Comparison of ENCODE assay signal across 9 mouse cellular contexts in the genomic region with DNA sequence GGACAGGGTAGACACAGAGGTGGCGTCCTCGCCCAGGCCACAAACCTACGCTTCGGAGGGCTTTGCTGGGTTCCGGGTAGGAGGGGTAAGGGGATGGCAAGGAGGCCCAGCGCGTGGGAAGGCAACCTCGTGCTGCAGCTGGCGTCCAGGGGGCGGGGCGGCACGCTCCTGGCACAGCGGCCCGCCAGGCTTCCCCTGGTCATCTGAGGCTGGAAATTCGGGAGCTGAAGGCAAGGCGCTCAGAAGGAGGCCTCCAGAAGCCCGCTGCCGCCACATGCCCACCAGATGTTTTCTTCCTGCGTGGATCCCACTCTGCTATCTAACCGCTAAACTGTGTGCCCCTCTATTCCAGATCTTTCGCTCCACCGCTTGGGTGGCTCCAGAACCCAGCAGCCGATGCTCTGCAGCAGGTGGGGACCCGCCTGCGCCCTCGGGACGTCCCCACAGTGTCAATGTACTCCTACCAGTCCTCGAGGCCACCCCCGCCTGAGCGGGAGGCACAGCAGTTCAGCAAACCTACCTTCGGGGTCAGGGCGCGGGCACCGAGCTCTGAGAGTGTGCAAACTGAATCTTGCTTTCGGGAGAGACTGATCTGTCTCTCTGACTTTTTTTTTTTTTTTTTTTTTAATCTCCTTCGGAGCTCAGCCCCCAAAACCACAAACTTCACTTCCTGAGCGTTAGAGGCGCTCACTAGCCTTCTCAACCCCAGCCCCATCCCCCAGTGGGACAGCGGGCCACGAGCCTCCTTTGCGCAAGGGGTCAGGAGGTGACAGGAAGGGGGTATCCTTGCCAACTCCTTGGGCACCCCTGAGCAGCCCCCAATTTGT. TPM values are rescaled to one million over a fixed set of nuclear protein-coding genes. Genes with fewer than 3 reads are reported as not detected.
DNase-seq lines count a peak whose midpoint lies in the region; ATAC-seq and TF ChIP-seq lines count a peak whose summit lies in the region.
"Had no signal": no experiment of that assay in that cellular context is flagged by ENCODE, and none has a peak within 500 bp of the region (broad histone marks: within the 10 kb centered on the region; RNA-seq: fewer than 3 reads in every experiment).

TSS of gene Gfi1 (minus strand) at position 602 of the 827 bp plus-strand sequence.

- TF ChIP-seq POLR2A in ES-Bruce4 (IDR thresholded peaks at IDR 0.05; ENCODE audit: insufficient read depth, low read length), result no peak

- H3K9ac ChIP-seq in ES-Bruce4 (ENCODE audit: low read depth, poor library complexity, severe bottlenecking), result no peak within 1 kb of the TSS
- no peak within 1 kb of the TSS for H3K9ac ChIP-seq in forebrain, embryonic 11.5 days (ENCODE audit: low read length)
- H3K9ac ChIP-seq in intestine, embryonic 15.5 days, result peak within 1 kb of the TSS; percentile 20

- H3K9me3 ChIP-seq in ES-Bruce4 (replicated peaks; ENCODE audit: control insufficient read depth, insufficient read depth, low read length, poor library complexity, severe bottlenecking), result no peaks in the 10 kb centered on the region
- no peaks in the 10 kb centered on the region for H3K9me3 ChIP-seq in forebrain, embryonic 11.5 days (ENCODE audit: control insufficient read depth, low read length)
- H3K9me3 ChIP-seq in intestine, embryonic 15.5 days, result no peaks in the 10 kb centered on the region

- TF ChIP-seq EP300 in ES-Bruce4 (IDR thresholded peaks at IDR 0.05; ENCODE audit: insufficient read depth, low read depth, low read length), result no peak

- TF ChIP-seq CTCF in ES-Bruce4 (IDR thresholded peaks at IDR 0.05; ENCODE audit: low read depth, low read length), result no peak

- H3K36me3 ChIP-seq in ES-Bruce4 (ENCODE audit: control insufficient read depth, insufficient read depth, low read length, poor library complexity, severe bottlenecking) (no peaks in the 10 kb centered on the region), macrophage (ENCODE audit: inconsistent target) (no peaks in the 10 kb centered on the region)
- no peaks in the 10 kb centered on the region for H3K36me3 ChIP-seq in forebrain, embryonic 11.5 days (ENCODE audit: control insufficient read depth, insufficient read depth, low read length)
- H3K36me3 ChIP-seq in intestine, embryonic 15.5 days, result no peaks in the 10 kb centered on the region

- H3K4me1 ChIP-seq in ES-Bruce4 (ENCODE audit: control insufficient read depth, insufficient read depth, low read length), result no peaks in the 10 kb centered on the region
- peaks cover 29% of the 10 kb centered on the region for H3K4me1 ChIP-seq in forebrain, embryonic 11.5 days (replicated peaks; ENCODE audit: control insufficient read depth, insufficient read depth, low read length)
- peaks cover 50% of the 10 kb centered on the region for H3K4me1 ChIP-seq in intestine, embryonic 15.5 days (replicated peaks)

- peak within 1 kb of the TSS; percentile 46 for H3K4me2 ChIP-seq in forebrain, embryonic 11.5 days (ENCODE audit: low read depth, low read length, severe bottlenecking)
- peak within 1 kb of the TSS; percentile 65 for H3K4me2 ChIP-seq in intestine, embryonic 15.5 days (replicated peaks)

- peaks cover 22% of the 10 kb centered on the region for H3K27me3 ChIP-seq in ES-Bruce4 (ENCODE audit: control insufficient read depth, insufficient read depth, low read length, poor library complexity, severe bottlenecking)
- peaks cover 86% of the 10 kb centered on the region for H3K27me3 ChIP-seq in forebrain, embryonic 11.5 days (ENCODE audit: control insufficient read depth, insufficient read depth, low read length)
- peaks cover 80% of the 10 kb centered on the region for H3K27me3 ChIP-seq in intestine, embryonic 15.5 days (replicated peaks)

- intact Hi-C loops in left cerebral cortex, postnatal 10 days (cut with DNase I), result loop anchor here (5.0 kb wide), 1 partner anchor 1258 kb away; no protein-coding TSS in a partner anchor

- DNase-seq in 416B (ENCODE audit: low read depth), result peak; percentile 34
- peak; percentile 55 for DNase-seq in forebrain, embryonic 11.5 days (ENCODE audit: low spot score)
- DNase-seq in spleen, postnatal 10 days (ENCODE audit: low spot score in 2 of 2), result peak; percentile 39 to 71
- no peak for DNase-seq in left cerebral cortex, postnatal 10 days (ENCODE audit: extremely low spot score in 1 of 2, low spot score in 2 of 2)

- ATAC-seq in forebrain, embryonic 11.5 days (replicated peaks; ENCODE audit: low FRiP score), result no peak
- peak; percentile 48 for ATAC-seq in intestine, embryonic 15.5 days
- ATAC-seq in frontal cortex, adult (ENCODE audit: low TSS enrichment), result no peak

- H3K79me2 ChIP-seq in macrophage (ENCODE audit: inconsistent target), result no peaks in the 10 kb centered on the region

- peak within 1 kb of the TSS; percentile 22 for H3K4me3 ChIP-seq in ES-Bruce4 (ENCODE audit: low read depth, low read length)
- H3K4me3 ChIP-seq in forebrain, embryonic 11.5 days (ENCODE audit: low read depth, low read length), result peak within 1 kb of the TSS; percentile 20
- H3K4me3 ChIP-seq in intestine, embryonic 15.5 days (replicated peaks), result peak within 1 kb of the TSS; percentile 35
- peak within 1 kb of the TSS; percentile 15; the same call in 1 of the 2 replicates for H3K4me3 ChIP-seq in macrophage (ENCODE audit: inconsistent target)

- WGBS in forebrain, embryonic 11.5 days, result under 1% methylated on average over 41 of the region's 41 CpGs
- 2% methylated on average over 41 of the region's 41 CpGs for WGBS in intestine, embryonic 15.5 days
- 1% methylated on average over 41 of the region's 41 CpGs for WGBS in macrophage (ENCODE audit: missing documents)

- no peak within 1 kb of the TSS for H3K27ac ChIP-seq in ES-Bruce4 (ENCODE audit: insufficient read depth, low read length)
- H3K27ac ChIP-seq in forebrain, embryonic 11.5 days (ENCODE audit: low read depth, low read length), result no peak within 1 kb of the TSS
- no peak within 1 kb of the TSS for H3K27ac ChIP-seq in intestine, embryonic 15.5 days
- no peak within 1 kb of the TSS for H3K27ac ChIP-seq in macrophage

RNA-seq across cellular contexts. Expression of gene Gfi1, which starts in this region (rescaled TPM):
- not detected in 2 replicates for polyA plus RNA-seq in ES-Bruce4 (2011; ENCODE audit: insufficient read depth, insufficient read length, low read depth, missing spikeins)
- 0.07 TPM in 1 of 2 replicates, not detected in the other for polyA plus RNA-seq in forebrain, embryonic 11.5 days (2014; fragmentation: Nextera tagmentation; extraction: Ambion mirVana)
- polyA plus RNA-seq in intestine, embryonic 15.5 days (2015; fragmentation: Nextera tagmentation; extraction: Ambion mirVana), result 1.2 and 2.2 TPM in 2 replicates
- total RNA-seq in macrophage (2018; cell fraction: chromatin; rRNA removed), result 1 to 10 TPM in 7 of 26 experiments, under 1 TPM in 11, not detected in 8; 0.19 to 9.1 (median 0.55) TPM
- total RNA-seq in macrophage (2018; cell fraction: cytosol; rRNA removed), result 1 to 10 TPM in 3 of 26 experiments, under 1 TPM in 22, not detected in 1; 0.06 to 4.0 (median 0.21) TPM
- 10 to 100 TPM in 2 of 26 experiments, 1 to 10 TPM in 10, under 1 TPM in 13, not detected in 1; 0.24 to 12.9 (median 0.89) TPM for total RNA-seq in macrophage (2018; cell fraction: nucleus; rRNA removed)
- polyA plus RNA-seq in macrophage (2018), result 0.11 to 0.19 TPM (median 0.15 TPM) in 3 replicates
- total RNA-seq in left cerebral cortex, postnatal 10 days (2021), result not detected
- polyA plus RNA-seq: cortical plate, adult 2 months had no signal

Comparison
In these comparisons a context has a peak if more than half of its experiments do, and no peak if none do; other contexts are left out.
1. Peak in DNase-seq, H3K4me3 ChIP-seq and H3K4me2 ChIP-seq in forebrain, embryonic 11.5 days; RNA of the gene not detected or under 1 TPM.
2. DNase-seq: peak in 416B (single experiment) and spleen, postnatal 10 days (2 of 2); none in left cerebral cortex, postnatal 10 days (0 of 2).
3. Peak in every context shown above with its lines, with median percentiles within 50 percentile points of each other: H3K4me3 ChIP-seq.